Mouse (Mus musculus) megakaryocyte, embryonic 14.5 days (primary cell): Measurements from ENCODE around the gene Olfr68.
"Not testable (repeated sequence)": the region's sequence is repeated elsewhere in the genome, so short reads cannot be mapped to it uniquely, and the experiment has no call there.

Experiments used
- FLI1 ChIP-seq: IDR thresholded peaks from 2 replicates; pipeline ENCODE4 v1.6.1; 2012; ENCODE audit warnings: low read length, inconsistent platforms, mixed read lengths
- GATA1 ChIP-seq: IDR thresholded peaks from 3 replicates; pipeline ENCODE4 v1.6.1; 2012; ENCODE audit warnings: mixed read lengths, low read length, inconsistent platforms, borderline replicate concordance

- TF ChIP-seq GATA1, FLI1: not testable (repeated sequence)
These were observed 35.6 kb upstream of the Olfr68 start for GRCm38 (mm10) chr7:103815085-103815484.
